Mouse (Mus musculus) embryonic fibroblast, embryonic 13.5 days (primary cell): Measurements from ENCODE around the gene Spem2. TPM values are rescaled to one million over a fixed set of nuclear protein-coding genes. Genes with fewer than 3 reads are reported as not detected.
A peak's percentile ranks its signal among the peaks of the same experiment; 100 is the strongest.

ENCODE experiments used
- H3K27ac ChIP-seq: 2 replicates; pipeline ENCODE4 v1.5.1; 2012; ENCODE audit warnings: low read length, control low read depth, inconsistent platforms; ENCODE audit not compliant: insufficient read depth
- H3K4me1 ChIP-seq: 2 replicates; pipeline ENCODE4 v1.6.1; 2011; ENCODE audit warnings: low read length; ENCODE audit not compliant: control insufficient read depth, insufficient read depth
- H3K4me3 ChIP-seq: 2 replicates; pipeline ENCODE4 v1.5.1; 2011; ENCODE audit warnings: mild to moderate bottlenecking, control low read depth, low read length; ENCODE audit not compliant: insufficient read depth
- CTCF ChIP-seq: IDR thresholded peaks from 2 replicates; pipeline ENCODE4 v1.5.1; 2011; ENCODE audit warnings: mild to moderate bottlenecking, control low read depth, low read length, moderate library complexity, borderline replicate concordance; ENCODE audit not compliant: insufficient read depth
- POLR2A ChIP-seq: IDR thresholded peaks from 2 replicates; pipeline ENCODE4 v1.6.1; 2011; ENCODE audit warnings: low read depth, mild to moderate bottlenecking, control low read depth, low read length, moderate library complexity
- polyA plus RNA-seq: library from polyadenylated mRNA; stranded (reverse); fragments of >200 nt; gene quantifications from 2 replicates; pipeline ENCODE4 v1.2.4, GENCODE M21; 2011; ENCODE audit warnings: low read depth; ENCODE audit not compliant: missing spikeins, insufficient read length

Gene Spem2
- polyA plus RNA-seq, 1 experiment: not detected

DNA sequence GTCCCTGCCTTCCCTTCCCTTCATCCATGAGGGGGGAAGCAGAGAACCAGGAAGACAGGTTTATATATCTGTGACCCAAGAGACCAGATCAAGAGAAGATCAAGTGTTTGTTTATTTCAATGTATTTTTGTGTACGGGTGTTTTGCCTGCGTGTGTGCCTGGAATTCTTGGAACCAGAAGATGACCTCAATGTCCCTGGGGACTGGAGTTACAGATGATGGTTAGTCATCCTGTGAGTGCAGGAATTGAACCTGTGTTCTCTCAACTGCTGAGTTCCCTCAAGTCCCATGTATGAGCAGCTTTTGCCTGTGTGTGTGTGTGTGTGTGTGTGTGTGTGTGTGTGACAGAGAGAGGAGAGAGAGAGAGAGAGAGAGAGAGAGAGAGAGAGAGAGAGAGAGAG is 10.6 kb downstream of the Spem2 start:
- no peak overlapping the region for H3K27ac ChIP-seq
- peaks cover 2% of the 10 kb centered on the region; the same call in 1 of the 2 replicates for H3K4me1 ChIP-seq
- TF ChIP-seq CTCF (no peak), POLR2A (no peak)
- H3K4me3 ChIP-seq: no peak overlapping the region

DNA sequence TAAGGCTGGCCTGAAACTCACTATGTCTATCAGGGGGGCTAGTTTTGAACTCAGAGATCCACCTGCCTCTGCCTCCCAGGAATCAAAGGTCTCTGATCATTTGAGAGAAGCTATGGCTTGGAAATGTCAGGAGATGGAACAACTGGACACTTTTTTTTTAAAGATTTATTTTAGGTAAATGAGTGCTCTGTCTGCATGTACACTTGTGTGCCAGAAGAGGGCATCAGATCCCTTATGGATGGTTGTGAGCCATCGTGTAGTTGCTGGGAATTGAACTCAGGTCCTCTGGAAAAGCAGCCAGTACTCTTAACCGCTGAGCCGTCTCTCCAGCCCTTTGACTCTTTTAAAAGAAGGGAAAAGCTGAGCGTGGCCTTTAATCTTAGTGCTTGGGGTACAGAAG is 11.9 kb downstream of the Spem2 start:
- H3K27ac ChIP-seq: no peak overlapping the region
- no peak overlapping the region for H3K4me3 ChIP-seq
- TF ChIP-seq POLR2A (no peak), CTCF (no peak)
- H3K4me1 ChIP-seq: peaks cover 2% of the 10 kb centered on the region; the same call in 1 of the 2 replicates

DNA sequence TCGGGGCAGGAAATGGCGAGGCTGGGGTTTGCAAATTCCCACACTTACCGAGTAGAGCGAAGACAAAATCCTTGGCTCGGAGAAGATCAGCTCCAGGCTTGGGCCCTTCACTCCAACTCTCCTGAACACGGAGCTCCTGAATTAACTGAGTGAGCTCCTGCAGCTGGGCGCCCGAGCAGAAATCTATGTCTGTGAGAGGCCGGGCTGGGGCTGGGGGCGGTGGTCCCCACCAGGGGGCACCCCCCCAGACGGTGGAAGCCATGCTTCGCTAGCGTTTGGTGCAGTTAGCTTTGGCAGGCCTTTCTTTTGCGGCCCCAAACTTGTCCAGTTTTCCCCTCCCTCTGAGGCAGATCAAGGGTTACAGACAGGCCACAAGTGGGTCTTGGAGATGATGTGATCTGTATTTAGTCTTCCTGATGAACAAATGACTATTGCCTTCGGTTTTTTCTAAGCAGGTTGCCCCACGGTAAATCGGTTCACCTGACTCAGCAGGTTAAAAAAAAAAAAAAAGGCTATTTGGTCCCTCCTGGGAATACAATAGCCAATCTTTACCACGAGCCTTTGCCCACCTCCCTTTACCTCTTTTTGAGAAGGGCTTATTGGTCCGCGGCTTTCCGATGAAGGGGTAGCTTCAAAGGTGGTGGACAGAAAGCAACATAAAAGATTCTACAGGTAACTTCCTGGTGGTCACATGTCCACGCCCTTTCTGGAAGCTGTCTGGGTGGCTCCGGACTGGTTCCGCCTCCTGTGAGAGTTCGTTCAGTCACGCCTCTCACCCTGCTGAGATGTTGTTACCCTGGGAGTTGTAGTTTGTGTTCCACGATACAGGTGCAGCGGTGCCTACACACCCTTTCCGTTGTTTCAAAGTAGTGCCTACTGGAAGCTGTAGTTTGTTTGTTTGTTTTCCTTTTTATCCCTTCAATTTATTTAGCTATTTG is 13.0 kb downstream of the Spem2 start, which contains the start of gene Tmem102:
TSS of gene Tmem102 (minus strand) at position 653 of the 938 bp plus-strand sequence.
- H3K4me1 ChIP-seq: peaks cover 4% of the 10 kb centered on the region; the same call in 1 of the 2 replicates
- no peak within 1 kb of the TSS for H3K27ac ChIP-seq
- no peak for TF ChIP-seq CTCF
- no peak for TF ChIP-seq POLR2A
- H3K4me3 ChIP-seq: no peak within 1 kb of the TSS

DNA sequence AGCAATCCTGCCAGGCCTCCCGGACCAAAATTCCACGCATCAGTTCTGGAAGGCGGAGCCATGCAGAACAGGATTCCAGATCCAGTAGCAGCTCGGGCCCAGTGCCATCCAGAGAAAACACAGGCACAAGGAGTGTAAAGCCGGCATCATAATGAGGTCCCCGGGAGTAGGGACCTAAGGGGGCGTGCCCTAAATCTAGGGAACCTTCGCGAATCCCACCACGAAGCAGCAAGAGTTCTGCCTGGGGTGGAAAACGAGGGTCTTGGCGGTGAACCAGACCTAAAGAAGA is 13.7 kb downstream of the Spem2 start:
- Histone ChIP-seq H3K4me3 (no peak overlapping the region), H3K27ac (no peak overlapping the region), H3K4me1 (peaks cover 7% of the 10 kb centered on the region)
- no peak for TF ChIP-seq POLR2A

DNA sequence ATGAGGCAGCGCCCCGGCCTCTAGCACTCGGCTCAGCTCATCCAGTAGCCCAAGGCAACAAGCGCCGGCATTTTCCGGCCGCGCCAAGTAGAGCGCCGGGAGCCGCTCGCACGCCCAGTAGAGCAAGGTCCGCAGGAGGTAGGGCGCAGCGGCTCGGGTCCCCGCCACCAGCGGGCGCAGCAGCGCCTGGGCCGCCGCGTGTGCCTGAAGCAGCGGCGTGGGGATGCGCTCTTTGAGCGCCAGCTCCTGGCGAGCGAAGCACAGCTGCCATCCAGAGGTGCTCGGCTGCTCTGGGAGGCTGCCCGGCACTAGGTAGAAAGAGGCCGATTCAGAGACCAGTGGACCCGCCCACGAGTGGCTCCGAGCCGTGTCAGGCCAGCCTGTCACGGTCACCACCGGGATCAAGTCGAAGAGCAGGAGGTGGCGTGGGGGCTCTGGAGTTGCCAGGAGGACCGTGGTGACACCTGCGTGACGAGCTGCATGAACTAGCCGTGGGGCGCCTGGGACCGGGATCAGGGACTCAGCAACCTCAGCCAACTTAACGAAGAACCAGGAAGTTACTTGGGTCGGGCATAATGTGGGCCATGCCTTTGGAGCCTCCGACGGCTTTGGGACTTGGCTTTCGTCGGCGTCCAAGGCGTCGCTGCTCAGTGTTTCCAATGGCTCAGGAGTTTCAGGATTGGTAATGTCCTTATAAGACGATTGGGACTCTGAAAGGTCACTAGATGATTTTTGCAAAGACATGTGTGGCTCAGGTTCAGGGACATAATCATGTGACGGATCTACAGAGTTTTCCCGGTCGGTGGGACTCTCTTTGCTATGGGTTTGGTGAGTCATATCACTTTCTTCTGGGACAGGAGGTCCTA is 14.2 kb downstream of the Spem2 start:
- peaks cover 7% of the 10 kb centered on the region for H3K4me1 ChIP-seq
- no peak overlapping the region for H3K27ac ChIP-seq
- TF ChIP-seq POLR2A (peak; percentile 18; the same call in 1 of the 2 replicates), CTCF (peak; percentile 54)
- peak overlapping the region; percentile 12 for H3K4me3 ChIP-seq

DNA sequence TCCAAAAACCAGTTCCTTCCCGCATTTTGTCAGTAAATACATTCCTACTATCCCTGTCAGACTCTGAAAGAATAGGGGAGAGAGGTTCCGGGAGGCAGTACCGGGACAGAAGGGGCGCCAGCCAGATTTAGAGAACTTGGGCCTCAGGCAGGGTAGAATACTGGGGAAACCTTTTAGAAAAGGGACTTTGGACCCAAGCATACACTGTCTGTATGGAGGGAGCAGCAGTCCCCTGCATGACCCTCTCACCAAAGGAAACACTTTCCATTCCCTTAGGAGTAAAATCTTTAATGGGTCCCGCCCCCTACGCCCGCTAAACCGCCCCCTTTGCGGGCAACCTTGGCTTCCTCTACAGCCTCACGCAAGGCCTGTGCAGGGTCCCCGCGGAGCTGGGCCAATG is 14.9 kb downstream of the Spem2 start:
- Histone ChIP-seq H3K27ac (no peak overlapping the region), H3K4me3 (peak overlapping the region; percentile 12; the same call in 1 of the 2 replicates), H3K4me1 (peaks cover 7% of the 10 kb centered on the region)
- TF ChIP-seq CTCF (no peak), POLR2A (no peak; the same call in 1 of the 2 replicates)

DNA sequence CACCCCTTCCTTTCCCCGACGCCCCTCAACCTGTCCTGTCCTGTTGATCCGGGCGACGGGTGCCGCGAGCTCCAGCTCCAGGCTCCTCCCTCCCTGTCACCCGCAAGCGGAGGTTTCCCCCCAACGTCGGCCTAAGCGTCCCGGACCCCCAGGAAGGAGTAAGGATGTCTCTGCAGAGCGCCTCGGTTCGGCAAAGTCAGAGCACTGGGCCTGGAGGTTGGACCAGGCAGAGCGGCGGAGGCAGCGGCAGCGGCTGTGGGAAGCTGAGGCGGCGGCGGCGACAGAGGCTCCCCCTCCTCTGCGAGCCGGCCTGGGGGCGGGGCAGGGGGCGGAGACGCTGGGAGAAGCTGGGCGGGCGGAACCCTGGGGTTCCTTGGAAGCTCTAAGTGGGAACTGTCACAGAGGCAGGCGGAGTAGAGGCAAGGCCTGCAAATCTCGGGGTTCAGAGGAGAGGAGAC is 15.6 kb downstream of the Spem2 start:
- H3K27ac ChIP-seq: no peak overlapping the region

DNA sequence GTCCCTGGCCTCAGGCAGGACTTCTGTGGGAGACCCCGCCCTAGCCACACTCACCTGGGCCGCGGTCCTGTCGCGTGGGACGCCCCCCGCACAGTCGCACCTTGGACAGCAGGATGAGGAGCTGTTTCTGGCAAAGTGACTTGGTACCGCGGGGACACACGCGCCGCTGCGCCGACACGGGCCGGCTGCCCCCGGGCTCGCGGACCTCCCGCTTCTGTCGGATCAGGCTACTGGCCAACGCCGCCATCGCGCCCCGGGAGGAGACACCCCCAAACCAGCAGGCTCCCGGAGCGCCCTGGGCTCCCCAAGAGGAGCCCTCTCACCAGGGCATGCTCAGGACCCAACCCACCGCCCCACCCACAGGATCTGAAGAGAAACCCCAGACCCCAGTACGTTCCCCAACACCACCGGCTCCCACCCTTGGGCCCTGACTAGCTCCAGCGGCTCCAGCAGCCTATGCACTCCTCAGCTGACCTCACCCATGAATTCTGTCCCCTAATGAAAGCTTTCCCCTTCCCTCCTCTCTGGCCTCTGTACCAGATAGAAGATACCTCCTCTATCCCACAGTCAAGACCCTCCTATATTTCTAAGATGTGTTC is 16.8 kb downstream of the Spem2 start, which contains the start of gene Fgf11:
TSS of gene Fgf11 (minus strand) at position 479 of the 599 bp plus-strand sequence.
- peak within 1 kb of the TSS; percentile 42 for H3K4me3 ChIP-seq
- TF ChIP-seq CTCF (no peak), POLR2A (no peak)
- H3K4me1 ChIP-seq: peaks cover 7% of the 10 kb centered on the region
- H3K27ac ChIP-seq: no peak within 1 kb of the TSS

More for the DNA sequence above, 15.6 kb downstream of the Spem2 start:
- TF ChIP-seq POLR2A (peak; percentile 64; the same call in 1 of the 2 replicates), CTCF (no peak)
- peaks cover 7% of the 10 kb centered on the region for H3K4me1 ChIP-seq
- H3K4me3 ChIP-seq: peak overlapping the region; percentile 42
